Mouse (Mus musculus): ENCODE measurements around the gene Olfr419. TPM values are rescaled to one million over a fixed set of nuclear protein-coding genes. Genes with fewer than 3 reads are reported as not detected.

Gene Olfr419
- polyA plus RNA-seq (2012; rRNA removed) = not detected in 2 replicates

DNA sequence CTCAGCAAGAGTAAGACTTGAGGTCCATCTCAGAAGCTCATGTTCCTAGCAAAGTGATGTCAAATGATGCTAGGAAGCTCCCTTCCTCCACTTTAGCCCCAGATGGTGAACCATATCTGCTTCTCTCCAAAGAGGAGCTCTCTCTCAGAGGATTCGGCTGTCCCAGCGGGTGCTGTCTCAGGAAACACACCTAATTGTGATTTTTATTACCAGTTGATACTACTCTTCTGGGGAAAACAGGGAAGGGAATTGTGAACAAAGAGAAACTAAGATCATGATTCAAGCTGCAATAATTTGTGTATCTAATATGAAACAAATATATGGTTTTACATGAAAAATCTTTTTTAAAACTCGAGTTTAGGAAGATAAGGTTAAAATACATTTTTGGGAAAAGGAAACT lies at the start of gene Olfr419:
Gene Olfr419, minus strand, starts transcription at position 101 of the 400 bp plus-strand sequence.

Other genes with a start within 250 kb of the Olfr419 start
- gene Ifi205, start 220.3 kb downstream of the Olfr419 start, polyA plus RNA-seq (2012; rRNA removed) = 0.04 TPM in 1 of 2 replicates, not detected in the other
- gene Olfr433, start 211.4 kb downstream of the Olfr419 start, polyA plus RNA-seq (2012; rRNA removed) = 0.15 TPM in 1 of 2 replicates, not detected in the other
- gene Olfr432, start 202.9 kb downstream of the Olfr419 start, polyA plus RNA-seq (2012; rRNA removed) = 0.08 TPM in 1 of 2 replicates, not detected in the other
- not detected in 2 replicates for gene Olfr430, start 185.5 kb downstream of the Olfr419 start, polyA plus RNA-seq (2012; rRNA removed)
- gene Olfr429, start 167.7 kb downstream of the Olfr419 start, polyA plus RNA-seq (2012; rRNA removed) = not detected in 2 replicates
- gene Olfr427, start 155.2 kb downstream of the Olfr419 start, polyA plus RNA-seq (2012; rRNA removed) = not detected in 2 replicates
- not detected in 2 replicates for gene Olfr231, start 130.9 kb downstream of the Olfr419 start, polyA plus RNA-seq (2012; rRNA removed)
- gene Olfr424, start 120.5 kb downstream of the Olfr419 start, polyA plus RNA-seq (2012; rRNA removed) = not detected in 2 replicates
- not detected in 2 replicates for gene Olfr420, start 96.4 kb downstream of the Olfr419 start, polyA plus RNA-seq (2012; rRNA removed)
- not detected in 2 replicates for gene Spta1, start 79.3 kb downstream of the Olfr419 start, polyA plus RNA-seq (2012; rRNA removed)
- gene Mptx1, start 78.5 kb upstream of the Olfr419 start, polyA plus RNA-seq (2012; rRNA removed) = not detected in 2 replicates
- not detected in 2 replicates for gene Olfr417, start 113.1 kb upstream of the Olfr419 start, polyA plus RNA-seq (2012; rRNA removed)
- gene Olfr248, start 139.0 kb upstream of the Olfr419 start, polyA plus RNA-seq (2012; rRNA removed) = not detected in 2 replicates
- gene Olfr414, start 172.0 kb upstream of the Olfr419 start, polyA plus RNA-seq (2012; rRNA removed) = not detected in 2 replicates
- not detected in 2 replicates for gene Olfr220, start 190.0 kb upstream of the Olfr419 start, polyA plus RNA-seq (2012; rRNA removed)
- 0.08 and 0.09 TPM in 2 replicates for gene Fmn2, start 249.8 kb upstream of the Olfr419 start, polyA plus RNA-seq (2012; rRNA removed)